Mouse (Mus musculus) layer of hippocampus, postnatal 10 days (tissue): ENCODE results near the gene Shisa2. TPM values are rescaled to one million over a fixed set of nuclear protein-coding genes. Genes with fewer than 3 reads are reported as not detected.

Experiments used
- DNase-seq, 2 experiments: peaks; one replicate each; pipeline ENCODE4 v3.0.0; 2021; ENCODE audit warnings: low spot score in 2 of 2
- total RNA-seq, 2 experiments: library from RNA; stranded (reverse); gene quantifications; 2 replicates each; pipeline ENCODE4 v1.2.3; 2021

Shisa2 gene
- total RNA-seq, 2 experiments from 2014 or later: 4.1 to 4.3 TPM

DNA sequence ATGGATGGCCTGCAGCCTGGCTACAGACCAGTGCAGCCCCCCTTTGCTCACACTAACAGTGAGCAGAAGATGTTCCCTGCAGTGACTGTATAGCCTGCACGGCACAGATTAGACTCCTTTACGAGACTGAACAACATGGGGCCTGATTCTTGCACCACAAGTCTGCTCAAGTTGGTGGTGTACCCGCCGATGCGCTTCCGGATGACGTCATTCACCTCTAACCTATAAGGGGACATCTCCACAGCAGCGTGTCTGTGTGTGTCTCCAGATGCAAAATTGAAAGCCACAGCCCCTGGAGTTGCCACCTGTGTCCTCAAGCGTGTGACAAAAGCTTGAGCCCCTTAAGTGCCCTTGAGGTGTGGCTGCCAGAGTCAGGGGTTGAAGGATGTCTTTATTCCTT is 5.0 kb downstream of the Shisa2 start:
- no peak for DNase-seq

DNA sequence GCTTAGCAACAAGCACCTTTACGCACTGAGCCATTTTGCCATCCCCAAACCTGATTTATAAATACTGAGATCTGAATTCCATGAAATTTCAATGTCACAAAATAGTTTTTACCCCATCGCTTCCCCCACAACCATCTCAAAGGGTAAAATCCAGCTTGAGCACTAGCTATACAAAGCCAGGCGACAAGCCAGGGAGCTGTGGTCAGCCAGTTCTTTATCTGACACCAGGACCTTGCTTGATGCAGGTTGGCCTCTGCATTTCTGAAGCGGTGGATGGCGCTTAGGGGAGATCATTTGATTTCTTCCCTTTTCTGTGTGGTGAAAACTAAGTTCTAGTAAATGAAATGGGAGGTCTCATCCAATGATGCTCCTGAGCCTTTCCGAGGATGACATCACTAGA is 7.0 kb downstream of the Shisa2 start:
- DNase-seq: no peak

- no peak for DNase-seq
Observed at GRCm38 (mm10) chr14:59633295-59633898, 8.3 kb downstream of the Shisa2 start.

- no peak for DNase-seq
Observed at GRCm38 (mm10) chr14:59633988-59634387, 8.9 kb downstream of the Shisa2 start.

DNA sequence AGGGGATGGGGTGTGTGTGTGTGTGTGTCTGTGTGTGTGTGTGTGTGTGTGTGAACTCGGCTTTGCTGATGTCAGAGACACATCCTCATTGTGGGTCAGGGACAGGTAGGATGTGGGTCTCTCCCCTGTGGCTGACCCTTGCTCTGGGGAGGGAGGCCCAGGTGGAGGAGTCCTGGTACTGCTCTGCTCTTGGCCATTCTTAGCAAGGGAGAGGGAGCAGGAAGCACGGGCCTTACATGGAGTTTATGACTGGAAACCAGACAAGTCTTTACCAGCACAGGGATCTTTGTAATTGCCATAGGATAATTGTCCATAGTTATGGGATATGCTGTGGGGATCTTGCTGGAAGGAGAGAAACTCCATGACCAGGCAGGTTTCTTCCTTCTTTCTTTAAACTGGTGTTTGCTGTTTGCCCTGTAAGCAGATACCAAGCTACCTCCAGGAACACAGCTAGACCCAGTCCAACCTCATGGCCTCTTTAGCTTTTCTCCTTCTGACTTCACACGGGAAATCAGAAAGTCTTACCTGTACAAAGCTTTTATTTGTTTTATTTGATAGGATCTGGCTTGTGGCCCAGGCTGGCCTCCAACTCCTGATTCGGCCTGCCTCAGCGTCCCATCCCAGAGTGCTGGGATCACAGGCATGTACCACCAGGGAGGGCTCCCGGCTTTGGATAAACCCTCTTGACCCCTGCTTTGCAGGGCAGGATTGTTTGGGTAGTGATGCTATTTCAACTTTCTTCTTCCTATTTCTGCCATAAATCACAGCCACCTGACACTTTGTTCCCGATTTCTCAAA is 14.0 kb downstream of the Shisa2 start:
- DNase-seq: no peak

- DNase-seq: no peak
Observed at GRCm38 (mm10) chr14:59641856-59642255, 16.7 kb downstream of the Shisa2 start.

- DNase-seq: no peak
Observed at GRCm38 (mm10) chr14:59643582-59643981, 18.5 kb downstream of the Shisa2 start.

GRCm38 (mm10) chr14:59644166-59644565 is 19.1 kb downstream of the Shisa2 start:
- no peak for DNase-seq

GRCm38 (mm10) chr14:59644896-59645295 is 19.8 kb downstream of the Shisa2 start:
- DNase-seq: no peak

DNA sequence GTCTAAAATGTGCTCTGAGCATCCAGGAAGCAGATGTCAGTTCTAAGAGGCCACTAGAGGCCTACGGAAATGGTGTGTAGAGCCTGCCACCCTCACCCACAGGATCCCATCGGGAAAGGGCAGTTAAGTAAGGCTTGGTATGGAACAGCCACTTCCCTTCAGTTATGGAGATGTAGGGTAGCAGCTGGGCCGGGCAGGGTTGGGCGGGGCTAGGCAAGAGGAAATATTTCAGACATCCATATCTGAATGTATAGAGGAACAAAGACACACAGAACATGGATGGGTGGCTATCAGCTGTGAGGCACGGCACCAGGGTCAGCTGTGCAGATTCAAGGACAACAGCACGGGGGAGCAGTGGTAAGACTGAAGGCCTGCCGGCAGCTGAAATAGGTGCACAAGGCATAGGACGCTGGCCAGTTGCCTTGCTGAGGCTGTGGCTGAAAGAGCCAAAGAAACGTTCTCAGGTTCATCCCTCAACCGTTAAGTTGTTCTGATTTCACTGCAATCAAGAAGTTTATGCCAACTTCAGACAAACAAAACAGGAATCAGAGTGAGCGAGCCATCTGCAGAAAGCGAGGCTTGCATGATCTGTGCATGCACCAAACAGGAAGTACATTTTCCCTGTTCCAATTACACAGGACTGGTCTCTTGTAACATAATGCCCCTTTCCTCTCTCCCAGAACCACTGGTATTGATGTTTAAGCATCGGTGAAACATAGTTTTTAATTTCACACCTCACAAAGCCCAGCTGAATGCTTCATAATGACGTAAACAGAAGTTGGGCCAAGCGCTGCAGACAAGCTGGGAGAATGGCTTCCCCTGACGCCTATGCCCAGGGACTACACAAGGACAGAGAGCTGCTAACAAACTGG is 22.0 kb downstream of the Shisa2 start:
- no peak for DNase-seq

DNA sequence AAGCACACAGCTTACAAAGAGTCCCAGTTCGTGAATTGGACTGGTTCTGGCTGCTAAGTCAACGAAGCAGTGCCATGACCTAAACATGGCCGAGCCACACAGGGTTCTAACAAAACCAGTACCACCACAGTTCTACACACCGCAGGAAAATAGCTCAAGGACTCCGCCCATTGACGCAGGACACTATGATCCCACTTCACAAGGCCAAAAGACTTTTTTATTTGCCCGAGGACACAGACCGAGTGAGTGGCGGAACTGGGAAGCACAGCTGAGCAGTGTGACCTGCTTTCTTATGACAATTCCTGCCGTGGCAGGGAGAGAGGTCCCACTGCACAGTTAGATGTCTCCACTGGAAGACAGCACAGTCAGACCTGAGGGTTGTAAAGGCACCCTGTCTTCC is 23.5 kb downstream of the Shisa2 start:
- DNase-seq: no peak

GRCm38 (mm10) chr14:59649337-59649736 is 24.2 kb downstream of the Shisa2 start:
- DNase-seq: no peak

DNA sequence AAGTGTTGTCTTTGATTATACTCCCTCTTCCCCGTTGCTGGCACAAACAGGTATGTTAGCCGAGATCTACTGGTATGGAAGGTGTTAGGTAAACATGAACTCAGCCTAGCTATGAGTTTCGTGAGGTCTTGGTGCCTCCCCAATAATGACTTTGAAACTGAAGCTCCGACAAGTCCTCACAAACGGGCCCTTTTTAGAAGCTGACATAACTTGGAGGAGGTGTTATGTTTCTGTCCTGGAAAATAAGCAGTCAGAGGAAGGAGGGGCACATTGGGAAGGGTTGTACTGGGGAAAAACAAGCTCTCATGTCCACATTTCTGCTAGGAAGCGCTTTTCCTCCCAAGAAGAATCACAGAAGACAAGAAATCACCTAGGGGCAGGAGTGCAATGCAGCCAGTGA is 31.5 kb downstream of the Shisa2 start:
- DNase-seq: no peak

DNA sequence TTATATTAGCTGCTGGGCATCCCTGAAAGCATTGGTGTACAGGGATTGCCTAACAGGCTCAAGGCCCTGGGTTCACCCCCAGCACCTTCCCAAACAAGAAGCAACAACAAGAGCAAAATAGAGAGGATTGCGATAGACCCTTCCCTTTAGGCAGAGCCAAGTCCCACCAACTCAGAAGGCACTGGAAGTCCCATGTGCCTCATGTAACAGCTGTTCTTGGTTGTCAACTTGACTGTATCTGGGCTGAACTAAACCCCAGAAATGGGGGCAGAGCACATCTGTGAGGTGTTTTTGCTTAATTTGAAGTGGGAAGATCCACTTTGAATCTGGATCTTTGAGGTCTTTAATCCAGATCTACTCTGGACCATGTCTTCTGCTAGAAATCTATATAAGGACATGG is 32.0 kb downstream of the Shisa2 start:
- no peak for DNase-seq

DNA sequence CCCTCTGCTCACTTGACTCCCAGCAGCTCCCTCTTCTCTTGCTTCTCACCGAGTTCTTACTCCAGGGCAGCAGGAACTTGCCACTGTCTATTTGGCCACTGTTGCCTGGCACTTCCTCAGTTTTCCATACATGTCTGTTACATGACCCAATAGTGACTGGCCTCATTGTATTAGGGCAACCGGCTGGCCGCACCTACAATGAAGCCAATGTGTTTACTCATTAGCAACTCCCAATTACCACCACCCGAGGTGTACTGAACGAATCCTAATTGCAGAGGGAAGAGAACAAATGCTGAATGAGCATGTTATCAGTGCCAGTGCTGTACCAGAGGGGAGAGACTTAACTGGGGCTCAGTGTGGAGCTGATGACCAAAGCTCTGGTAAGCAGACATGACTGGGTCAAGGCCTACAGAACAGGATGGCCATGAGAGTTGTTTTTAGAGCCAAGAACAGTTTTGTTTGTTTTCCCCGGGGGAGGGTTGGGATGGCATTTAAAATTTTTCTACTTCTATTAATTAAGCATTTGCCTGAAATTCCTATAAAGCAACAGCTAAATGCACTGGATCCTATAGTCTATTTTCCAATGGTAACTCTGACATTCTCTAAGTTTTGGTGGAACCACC is 47.9 kb downstream of the Shisa2 start:
- no peak for DNase-seq

GRCm38 (mm10) chr14:59674556-59674955 is 49.4 kb downstream of the Shisa2 start:
- DNase-seq: no peak

GRCm38 (mm10) chr14:59675330-59675729 is 50.2 kb downstream of the Shisa2 start:
- DNase-seq: no peak

- DNase-seq: no peak
Observed at GRCm38 (mm10) chr14:59677598-59678003, 52.5 kb downstream of the Shisa2 start.
